ENCODE assay signal across 9 mouse cellular contexts in the genomic region with DNA sequence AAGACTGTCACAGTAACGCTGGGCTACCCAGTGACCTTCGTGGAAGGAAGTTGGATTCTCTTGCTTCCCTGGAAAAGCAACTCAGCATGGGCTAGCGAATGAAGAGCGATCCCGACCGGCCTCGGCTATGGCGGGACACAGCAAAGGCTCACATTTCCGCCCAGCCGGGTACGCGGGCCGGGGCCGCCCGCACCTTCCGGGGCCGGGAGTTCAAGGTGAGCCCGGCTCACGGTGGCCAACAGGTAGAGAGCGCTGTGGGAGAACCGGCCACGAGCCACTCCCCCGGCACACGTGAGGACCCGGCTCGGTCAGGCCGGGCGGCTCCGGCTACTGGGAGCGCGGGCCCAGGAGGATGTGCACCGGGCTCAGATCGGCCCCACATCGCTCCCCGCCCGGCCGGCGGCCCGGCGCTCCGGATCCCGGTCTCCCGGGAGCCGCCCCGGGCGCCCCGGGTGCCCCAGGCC. TPM values are rescaled to one million over a fixed set of nuclear protein-coding genes. Genes with fewer than 3 reads are reported as not detected.
DNase-seq lines count a peak whose midpoint lies in the region; ATAC-seq and TF ChIP-seq lines count a peak whose summit lies in the region.
"Had no signal": no experiment of that assay in that cellular context is flagged by ENCODE, and none has a peak within 500 bp of the region (broad histone marks: within the 10 kb centered on the region; RNA-seq: fewer than 3 reads in every experiment).

No protein-coding gene starts in this region.

- peak overlapping the region; percentile 91 for H3K4me2 ChIP-seq in forebrain, embryonic 14.5 days (ENCODE audit: low read length)
- peak overlapping the region; percentile 70 for H3K4me2 ChIP-seq in intestine, embryonic 14.5 days (ENCODE audit: low read length)
- H3K4me2 ChIP-seq in liver, embryonic 14.5 days (ENCODE audit: low read depth): peak overlapping the region; percentile 51
- peak overlapping the region; percentile 97 for H3K4me2 ChIP-seq in neural tube, embryonic 13.5 days

- H3K4me3 ChIP-seq in erythroblast, embryonic 14.5 days (replicated peaks): peak overlapping the region; percentile 29
- peak overlapping the region; percentile 76 for H3K4me3 ChIP-seq in forebrain, embryonic 14.5 days (ENCODE audit: low read depth, low read length)
- H3K4me3 ChIP-seq in intestine, embryonic 14.5 days (ENCODE audit: low read depth, low read length): peak overlapping the region; percentile 51
- peak overlapping the region; percentile 52 to 58 for H3K4me3 ChIP-seq in liver, embryonic 14.5 days (ENCODE audit: insufficient read depth in 1 of 2, low read depth in 2 of 2, low read length in 2 of 2)
- H3K4me3 ChIP-seq in neural tube, embryonic 13.5 days: peak overlapping the region; percentile 76

- peak; percentile 47 for DNase-seq in R1 (ENCODE audit: low read depth, low spot score)
- peak; percentile 30 for DNase-seq in forebrain, embryonic 14.5 days (ENCODE audit: low spot score)
- DNase-seq in intestine, embryonic 14.5 days (ENCODE audit: low spot score): peak; percentile 81
- no peak for DNase-seq in liver, embryonic 14.5 days (ENCODE audit: low read depth in 3 of 3, low spot score in 3 of 3)
- no peak for DNase-seq in layer of hippocampus, postnatal 36 days

- H3K9ac ChIP-seq in forebrain, embryonic 14.5 days (ENCODE audit: low read length): peak overlapping the region; percentile 93
- peak overlapping the region; percentile 78 for H3K9ac ChIP-seq in intestine, embryonic 14.5 days (ENCODE audit: low read length)
- no peak overlapping the region for H3K9ac ChIP-seq in liver, embryonic 14.5 days (replicated peaks)
- H3K9ac ChIP-seq in neural tube, embryonic 13.5 days: peak overlapping the region; percentile 91

- ATAC-seq in erythroblast, adult 5-6 weeks (replicated peaks; ENCODE audit: low FRiP score, poor library complexity, severe bottlenecking): no peak
- ATAC-seq in forebrain, embryonic 14.5 days: peak; percentile 45
- peak; percentile 70 for ATAC-seq in intestine, embryonic 14.5 days (replicated peaks; ENCODE audit: low FRiP score, low TSS enrichment, low read depth)
- peak; percentile 47; the same call in 1 of the 2 replicates for ATAC-seq in liver, embryonic 14.5 days (ENCODE audit: insufficient read depth)
- peak; percentile 75 for ATAC-seq in neural tube, embryonic 13.5 days (ENCODE audit: low read depth)

- no peak for TF ChIP-seq CTCF in liver, embryonic 14.5 days (IDR thresholded peaks at IDR 0.05; ENCODE audit: low read depth)

- H3K4me1 ChIP-seq in erythroblast, embryonic 14.5 days (ENCODE audit: control insufficient read depth): no peaks in the 10 kb centered on the region
- peaks cover 52% of the 10 kb centered on the region for H3K4me1 ChIP-seq in forebrain, embryonic 14.5 days (ENCODE audit: control insufficient read depth, insufficient read depth, low read length)
- peaks cover 33% of the 10 kb centered on the region for H3K4me1 ChIP-seq in intestine, embryonic 14.5 days (replicated peaks; ENCODE audit: control insufficient read depth, insufficient read depth, low read length)
- peaks cover 0 to 5% of the 10 kb centered on the region in 2 experiments; a peak in 1 of 4 replicates for H3K4me1 ChIP-seq in liver, embryonic 14.5 days (replicated peaks; ENCODE audit: control insufficient read depth in 2 of 2, insufficient read depth in 2 of 2, low read length in 1 of 2)
- H3K4me1 ChIP-seq in neural tube, embryonic 13.5 days (replicated peaks): peaks cover 67% of the 10 kb centered on the region

- 1% methylated on average over 41 of the region's 47 CpGs for WGBS in forebrain, embryonic 14.5 days
- WGBS in intestine, embryonic 14.5 days: under 1% methylated on average over 43 of the region's 47 CpGs
- WGBS in liver, embryonic 14.5 days (ENCODE audit: insufficient replicate concordance): under 1% methylated on average over 35 of the region's 47 CpGs
- WGBS in neural tube, embryonic 13.5 days: under 1% methylated on average over 37 of the region's 47 CpGs

- peaks cover 49% of the 10 kb centered on the region for H3K27me3 ChIP-seq in erythroblast, embryonic 14.5 days (ENCODE audit: control insufficient read depth)
- no peaks in the 10 kb centered on the region for H3K27me3 ChIP-seq in forebrain, embryonic 14.5 days (replicated peaks; ENCODE audit: control insufficient read depth, insufficient read depth, low read length)
- H3K27me3 ChIP-seq in intestine, embryonic 14.5 days (replicated peaks; ENCODE audit: control insufficient read depth, insufficient read depth, low read length): no peaks in the 10 kb centered on the region
- peaks cover 30% of the 10 kb centered on the region for H3K27me3 ChIP-seq in liver, embryonic 14.5 days (ENCODE audit: control insufficient read depth, insufficient read depth, low read length)
- H3K27me3 ChIP-seq in neural tube, embryonic 13.5 days: peaks cover 4% of the 10 kb centered on the region

- no peaks in the 10 kb centered on the region for H3K36me3 ChIP-seq in erythroblast, embryonic 14.5 days (ENCODE audit: control insufficient read depth)
- no peaks in the 10 kb centered on the region for H3K36me3 ChIP-seq in forebrain, embryonic 14.5 days (ENCODE audit: control insufficient read depth, insufficient read depth, low read length)
- H3K36me3 ChIP-seq in intestine, embryonic 14.5 days (ENCODE audit: control insufficient read depth, insufficient read depth, low read length): no peaks in the 10 kb centered on the region
- H3K36me3 ChIP-seq in liver, embryonic 14.5 days (replicated peaks; ENCODE audit: control insufficient read depth, insufficient read depth, low read depth): no peaks in the 10 kb centered on the region
- H3K36me3 ChIP-seq in neural tube, embryonic 13.5 days: no peaks in the 10 kb centered on the region
- H3K36me3 ChIP-seq: G1E had no signal

- no peak for TF ChIP-seq EP300 in liver, embryonic 14.5 days (IDR thresholded peaks at IDR 0.05; ENCODE audit: low read depth)

- peak overlapping the region; percentile 87 for H3K27ac ChIP-seq in forebrain, embryonic 14.5 days (ENCODE audit: low read depth, low read length)
- H3K27ac ChIP-seq in intestine, embryonic 14.5 days (ENCODE audit: low read depth): peak overlapping the region; percentile 89
- H3K27ac ChIP-seq in liver, embryonic 14.5 days: no peak overlapping the region
- H3K27ac ChIP-seq in neural tube, embryonic 13.5 days (replicated peaks): peak overlapping the region; percentile 62

- H3K9me3 ChIP-seq in erythroblast, embryonic 14.5 days (ENCODE audit: control insufficient read depth, low read length): no peaks in the 10 kb centered on the region; the same call in 1 of the 2 replicates
- no peaks in the 10 kb centered on the region for H3K9me3 ChIP-seq in forebrain, embryonic 14.5 days (replicated peaks; ENCODE audit: control insufficient read depth, low read length)
- H3K9me3 ChIP-seq in intestine, embryonic 14.5 days (ENCODE audit: control insufficient read depth, low read length): no peaks in the 10 kb centered on the region
- H3K9me3 ChIP-seq in liver, embryonic 14.5 days (ENCODE audit: control insufficient read depth, low read length): no peaks in the 10 kb centered on the region
- H3K9me3 ChIP-seq in neural tube, embryonic 13.5 days: no peaks in the 10 kb centered on the region

RNA-seq across cellular contexts. Expression of a gene that starts 0.5 kb away (rescaled TPM):
- polyA plus RNA-seq in erythroblast, embryonic 14.5 days (2012): not detected in 2 replicates
- 6.3 TPM in 1 of 2 replicates, not detected in the other for total RNA-seq in erythroblast, adult 5-6 weeks (2015; ENCODE audit: low replicate concordance)
- 0.09 TPM in 1 of 2 replicates, not detected in the other for total RNA-seq in erythroblast, adult 5-6 weeks (2017; ENCODE audit: low replicate concordance)
- 3.4 and 4.5 TPM in 2 replicates for polyA plus RNA-seq in forebrain, embryonic 14.5 days (2014; fragmentation: Nextera tagmentation; extraction: Ambion mirVana)
- 8.4 and 8.8 TPM in 2 replicates for polyA plus RNA-seq in intestine, embryonic 14.5 days (2014; fragmentation: Nextera tagmentation; extraction: Ambion mirVana)
- polyA plus RNA-seq in liver, embryonic 14.5 days (2012; rRNA removed): 0.96 and 1.2 TPM in 2 replicates
- 0.29 and 0.38 TPM in 2 replicates for polyA plus RNA-seq in liver, embryonic 14.5 days (2014; fragmentation: Nextera tagmentation; extraction: Ambion mirVana)
- 3.2 and 3.5 TPM in 2 replicates for polyA plus RNA-seq in neural tube, embryonic 13.5 days (2015; fragmentation: Nextera tagmentation; extraction: Ambion mirVana)
- 10 to 100 TPM in 1 of 2 experiments, 1 to 10 TPM in 1; 9.4 to 12.1 TPM for total RNA-seq in layer of hippocampus, postnatal 36 days (2021)
- polyA plus RNA-seq: G1E had no signal

Comparison
In these comparisons a context has a peak if more than half of its experiments do, and no peak if none do; other contexts are left out.
1. DNase-seq: peak in R1 (single experiment), forebrain, embryonic 14.5 days (single experiment) and intestine, embryonic 14.5 days (single experiment); none in liver, embryonic 14.5 days (0 of 3) and layer of hippocampus, postnatal 36 days (0 of 2).
2. Peak in every context shown above with its lines, with median percentiles within 50 percentile points of each other: H3K4me3 ChIP-seq and H3K4me2 ChIP-seq.